Mouse (Mus musculus) cerebellum, postnatal 36 days (tissue): ENCODE data around the gene Vti1a.
A peak's percentile ranks its signal among the peaks of the same experiment; 100 is the strongest.

Experiments used
- DNase-seq, 2 experiments: peaks; one replicate each; pipeline ENCODE4 v3.0.0; 2021 to 2022; ENCODE audit warnings: mixed read lengths in 2 of 2

Vti1a gene

GRCm38 (mm10) chr19:55381343-55381742, 65.2 kb downstream of the Vti1a start:
- no peak for DNase-seq

- DNase-seq: no peak
Observed at GRCm38 (mm10) chr19:55382745-55383144, 66.7 kb downstream of the Vti1a start.

- no peak for DNase-seq
Observed at GRCm38 (mm10) chr19:55384634-55385033, 68.5 kb downstream of the Vti1a start.

DNA sequence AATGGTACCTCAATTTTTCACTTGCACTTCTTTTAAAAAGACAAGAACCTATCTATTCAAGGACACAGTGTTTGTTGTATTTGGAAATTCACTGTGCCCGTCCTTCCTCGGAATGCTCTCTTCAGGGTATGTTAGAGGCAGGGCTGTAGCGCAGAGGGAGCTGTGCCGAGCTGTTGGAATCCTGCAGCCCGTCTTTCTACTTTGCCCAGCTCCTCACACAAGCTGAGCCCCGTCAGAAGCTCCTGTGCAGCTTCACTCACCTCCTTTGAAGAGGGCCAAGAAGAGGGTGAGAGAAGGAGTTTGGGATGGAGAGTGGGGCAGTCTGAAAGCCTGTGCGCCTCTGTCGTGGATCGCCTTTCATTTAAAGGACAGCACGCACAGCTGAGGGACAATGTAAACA, 72.9 kb downstream of the Vti1a start:
- DNase-seq: no peak

DNA sequence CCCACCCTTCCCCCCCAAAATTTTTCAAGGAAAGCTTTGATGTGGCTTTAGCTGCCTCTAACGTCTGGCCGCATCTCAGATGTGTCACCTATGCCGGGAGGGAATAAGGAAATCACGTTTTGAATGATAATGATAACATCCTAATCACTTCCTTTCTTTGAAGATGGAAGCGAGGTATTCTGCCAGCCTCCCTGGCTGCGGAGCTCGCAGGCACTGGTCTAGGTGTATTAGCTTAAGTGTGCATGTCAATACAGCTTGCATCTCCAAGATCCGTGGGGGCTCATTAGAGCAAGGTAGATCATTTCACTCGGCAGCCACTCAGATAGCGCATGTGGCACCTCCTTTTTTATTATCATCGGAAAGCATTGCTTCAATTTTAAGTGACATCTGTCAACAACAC, 74.2 kb downstream of the Vti1a start:
- no peak for DNase-seq

GRCm38 (mm10) chr19:55401638-55402037, 85.5 kb downstream of the Vti1a start:
- no peak for DNase-seq

GRCm38 (mm10) chr19:55408486-55408885, 92.4 kb downstream of the Vti1a start:
- DNase-seq: no peak

DNA sequence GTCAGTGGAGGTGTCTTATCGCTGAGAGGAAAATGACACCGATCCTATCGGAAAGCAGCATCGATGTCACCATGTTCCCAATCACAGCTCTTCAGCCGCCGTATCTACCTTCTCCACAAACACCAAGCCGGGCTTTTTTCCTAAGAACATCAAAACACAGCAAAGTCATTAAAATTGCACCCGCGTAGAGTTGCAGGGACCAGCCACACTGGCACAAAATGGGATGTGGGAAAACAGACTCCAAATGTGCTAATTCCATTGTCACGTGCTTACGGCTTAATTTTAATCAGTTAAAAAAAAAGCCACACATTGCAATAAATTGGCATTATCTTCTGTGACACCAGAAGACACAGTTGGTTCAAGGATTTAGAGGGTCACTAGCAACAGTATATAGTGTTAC, 95.3 kb downstream of the Vti1a start:
- no peak for DNase-seq

GRCm38 (mm10) chr19:55411894-55412293, 95.8 kb downstream of the Vti1a start:
- DNase-seq: no peak

GRCm38 (mm10) chr19:55414050-55414449, 98.0 kb downstream of the Vti1a start:
- peak; percentile 43 to 46 for DNase-seq

DNA sequence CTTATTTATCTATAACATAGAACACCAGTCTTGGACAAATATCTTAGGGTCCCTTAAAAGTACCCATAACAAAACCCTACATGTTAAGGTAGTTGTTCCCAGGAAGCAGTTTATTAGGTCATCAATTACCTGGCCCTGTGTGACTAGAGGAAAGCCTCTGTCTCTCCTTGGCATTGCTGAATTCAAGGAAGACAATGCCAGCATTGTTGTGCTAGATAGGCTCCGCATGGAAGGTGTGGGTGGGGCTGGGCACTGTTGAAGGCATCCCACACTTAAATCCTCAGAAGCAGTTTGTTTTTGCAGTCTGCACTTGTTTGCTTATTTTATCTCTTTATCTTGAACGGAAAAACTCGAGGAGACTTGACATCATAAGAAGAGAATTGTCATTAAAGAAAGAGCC, 102.7 kb downstream of the Vti1a start:
- DNase-seq: no peak

GRCm38 (mm10) chr19:55419961-55420360, 103.9 kb downstream of the Vti1a start:
- DNase-seq: no peak

GRCm38 (mm10) chr19:55421816-55422215, 105.7 kb downstream of the Vti1a start:
- no peak for DNase-seq

DNA sequence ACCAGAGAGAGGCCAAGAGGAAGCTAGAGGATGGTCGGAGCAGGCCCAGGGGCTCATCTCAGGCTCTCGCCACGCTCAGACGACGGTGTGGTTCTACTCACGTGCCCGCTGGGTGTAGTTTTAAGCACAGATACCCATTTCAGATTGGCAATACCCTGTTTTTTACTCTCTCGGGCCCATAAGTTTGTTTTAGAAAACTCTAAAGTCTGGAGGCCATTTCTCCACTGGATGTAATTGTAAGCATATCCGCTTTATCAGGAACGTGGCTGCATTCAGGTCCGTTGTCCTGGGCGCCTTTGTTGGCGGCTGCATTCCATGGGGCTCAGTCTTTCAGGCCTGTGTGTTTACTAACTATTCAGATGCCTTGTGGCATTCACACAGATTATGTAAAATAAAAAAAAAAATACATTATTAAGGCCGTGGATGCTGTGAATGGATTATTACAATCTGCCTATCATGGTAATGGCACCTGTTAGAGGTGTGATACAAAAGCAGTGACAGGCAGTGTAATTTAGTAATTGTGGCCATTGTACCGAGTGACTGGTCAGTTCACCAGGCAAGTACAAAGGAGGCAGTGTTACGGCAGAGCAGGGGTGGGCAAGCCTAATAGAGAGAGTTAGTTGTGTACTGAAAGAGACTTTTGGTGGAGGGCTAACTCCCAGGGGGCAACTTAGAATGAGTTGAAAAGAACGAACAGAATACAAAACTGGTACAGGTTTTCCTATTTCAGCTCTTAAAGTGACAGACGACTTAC, 106.4 kb downstream of the Vti1a start:
- DNase-seq: no peak

- no peak for DNase-seq
Observed at GRCm38 (mm10) chr19:55423065-55423716, 107.1 kb downstream of the Vti1a start.

GRCm38 (mm10) chr19:55423952-55424351, 107.9 kb downstream of the Vti1a start:
- peak; percentile 84 to 91 for DNase-seq

DNA sequence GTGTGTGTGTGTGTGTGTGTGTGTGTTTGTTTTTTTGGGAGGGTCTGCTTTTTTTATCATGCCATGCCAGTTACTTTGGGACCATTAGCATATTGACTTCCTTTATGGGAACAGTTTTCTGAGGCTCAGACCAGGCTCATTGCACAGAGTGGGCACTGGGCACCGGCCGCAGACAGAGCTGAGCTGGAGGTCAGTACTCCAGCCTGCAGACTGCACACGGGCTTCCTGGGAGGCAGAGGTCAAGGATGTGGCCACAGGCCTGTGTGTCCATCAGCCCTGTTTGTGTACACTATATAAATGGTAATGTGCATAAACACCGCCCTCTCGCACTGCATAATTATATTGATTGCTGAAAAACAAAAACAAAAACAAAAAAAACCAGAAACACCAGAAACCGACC, 108.4 kb downstream of the Vti1a start:
- DNase-seq: no peak

DNA sequence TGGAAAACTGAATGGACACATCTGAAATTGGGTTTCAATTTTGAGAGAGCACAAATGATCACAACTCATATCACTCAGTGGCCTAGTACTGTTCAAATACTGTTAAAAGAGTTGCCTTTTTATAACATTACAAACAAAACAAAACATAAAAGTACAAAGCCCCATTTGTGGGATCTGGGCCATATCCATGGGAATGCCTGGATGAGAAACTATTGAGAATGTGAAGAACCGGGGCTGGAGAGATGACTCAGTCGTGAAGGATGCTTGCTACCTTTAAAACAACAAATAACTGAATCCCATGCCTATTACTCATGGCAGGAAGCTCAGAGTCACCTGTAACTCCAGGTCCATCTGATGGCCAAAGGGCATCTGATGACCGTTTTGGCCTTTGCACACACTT, 124.2 kb downstream of the Vti1a start:
- DNase-seq: no peak

DNA sequence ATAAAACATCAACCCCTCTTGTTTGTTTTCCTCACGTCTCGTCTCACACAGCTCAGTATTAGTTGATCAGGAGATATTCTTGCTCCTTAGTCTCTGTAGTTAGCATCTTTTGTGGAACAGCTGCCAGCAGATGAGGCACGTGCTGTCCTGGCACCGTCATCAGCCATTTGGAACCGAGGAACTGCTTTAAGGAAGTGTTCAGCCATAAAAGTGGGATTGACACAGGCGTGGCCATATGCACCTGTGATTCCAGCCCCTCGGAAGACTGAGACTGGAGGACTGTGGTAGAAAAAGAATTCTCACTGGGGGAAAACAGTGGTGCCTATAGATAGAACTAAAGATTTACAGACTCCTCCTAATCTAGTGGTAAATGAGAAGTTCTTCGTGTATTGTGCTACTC, 127.5 kb downstream of the Vti1a start:
- DNase-seq: no peak

GRCm38 (mm10) chr19:55449084-55449483, 133.0 kb downstream of the Vti1a start:
- no peak for DNase-seq

GRCm38 (mm10) chr19:55449506-55449905, 133.4 kb downstream of the Vti1a start:
- no peak for DNase-seq

- no peak for DNase-seq
Observed at GRCm38 (mm10) chr19:55456325-55457091, 140.4 kb downstream of the Vti1a start.

DNA sequence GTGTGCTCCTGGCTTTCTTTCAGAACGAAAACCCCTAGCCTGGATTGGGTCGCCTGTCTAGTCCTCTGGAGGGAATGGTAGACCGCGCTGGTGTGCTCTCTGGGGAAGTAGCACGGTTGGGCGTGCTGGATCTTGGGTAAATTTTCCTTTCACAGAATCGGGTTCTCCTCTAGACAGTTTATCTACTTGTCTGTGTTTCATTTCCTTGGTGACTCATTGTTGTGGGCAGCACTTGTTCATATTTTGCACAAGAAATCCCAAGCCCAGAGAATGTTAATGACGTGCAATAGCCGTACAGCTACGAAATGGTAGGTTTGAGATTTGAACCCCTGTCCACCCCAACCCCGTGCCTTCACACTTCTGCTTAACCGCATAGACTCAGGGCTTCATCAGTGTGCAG, 145.9 kb downstream of the Vti1a start:
- no peak for DNase-seq

- DNase-seq: no peak
Observed at GRCm38 (mm10) chr19:55463670-55464069, 147.6 kb downstream of the Vti1a start.
